Mouse (Mus musculus): ENCODE results near the gene 2410131K14Rik.
A peak's percentile ranks its signal among the peaks of the same experiment; 100 is the strongest.

2410131K14Rik gene

DNA sequence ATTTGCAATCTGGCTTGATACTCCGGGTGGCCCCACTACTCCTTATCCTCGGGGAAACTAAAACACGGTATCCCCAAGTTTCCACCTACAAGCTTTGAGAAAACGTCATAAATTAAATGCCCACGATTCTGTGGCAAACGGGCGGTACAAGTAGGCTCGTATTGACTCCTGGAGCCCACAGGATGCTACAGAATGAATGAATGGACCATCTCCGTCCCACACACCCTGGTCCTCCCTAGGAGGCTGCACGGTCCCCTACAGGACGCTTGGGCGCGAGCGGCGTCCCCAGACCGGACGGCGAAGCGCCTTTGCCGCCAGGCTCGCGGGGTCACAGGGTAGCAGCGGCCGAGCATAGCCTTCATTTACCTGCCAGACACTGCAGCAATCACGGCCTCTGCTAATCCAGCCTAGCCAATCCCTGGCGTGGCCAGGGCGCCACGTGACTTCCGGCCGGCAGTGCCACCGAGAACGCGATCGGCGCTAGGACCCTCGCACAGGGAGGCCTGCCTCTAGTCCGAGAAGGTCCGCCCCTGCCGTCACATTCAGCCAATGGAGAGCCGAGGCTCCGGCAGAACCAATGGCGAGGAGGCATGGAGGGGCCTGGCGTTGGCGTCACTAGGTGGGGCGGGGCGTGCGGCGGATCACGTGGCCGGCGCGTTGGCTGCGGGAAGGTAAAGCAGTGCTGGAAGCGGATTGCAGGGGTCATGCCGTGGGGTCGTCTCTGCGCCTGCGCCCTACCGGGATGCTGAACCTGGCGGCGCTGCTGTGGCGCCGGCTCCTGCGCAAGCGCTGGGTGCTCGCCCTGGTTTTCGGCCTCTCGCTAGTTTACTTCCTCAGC lies at the start of gene 2410131K14Rik, which contains the start of gene Rnft2:
TSS of gene 2410131K14Rik (plus strand) at position 622 of the 838 bp plus-strand sequence.
TSS of gene Rnft2 (minus strand) at position 511 of the 838 bp plus-strand sequence.
- peak; percentile 100 for DNase-seq (ENCODE audit: low spot score in 2 of 2)

DNA sequence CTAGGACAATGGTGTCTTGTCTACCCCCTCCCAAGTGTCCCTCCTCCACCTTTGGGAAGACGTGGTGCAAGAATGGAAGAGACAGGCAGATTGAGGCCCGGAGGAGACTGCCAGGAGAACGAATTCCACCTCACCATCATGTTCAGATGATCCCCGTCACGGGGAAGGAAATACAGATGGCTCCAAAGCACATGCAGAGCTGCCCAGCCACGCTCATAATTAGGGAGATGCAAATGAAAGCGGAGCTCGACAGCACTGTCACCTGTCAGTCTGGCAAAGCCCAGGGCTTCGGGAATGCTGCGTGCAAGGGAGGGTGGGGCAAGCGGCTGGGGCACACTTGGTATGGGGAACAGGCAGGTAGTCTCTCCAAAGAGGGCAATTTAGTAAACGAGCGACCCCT lies 47.6 kb upstream of the 2410131K14Rik start:
- no peak for DNase-seq (ENCODE audit: low spot score in 2 of 2)

DNA sequence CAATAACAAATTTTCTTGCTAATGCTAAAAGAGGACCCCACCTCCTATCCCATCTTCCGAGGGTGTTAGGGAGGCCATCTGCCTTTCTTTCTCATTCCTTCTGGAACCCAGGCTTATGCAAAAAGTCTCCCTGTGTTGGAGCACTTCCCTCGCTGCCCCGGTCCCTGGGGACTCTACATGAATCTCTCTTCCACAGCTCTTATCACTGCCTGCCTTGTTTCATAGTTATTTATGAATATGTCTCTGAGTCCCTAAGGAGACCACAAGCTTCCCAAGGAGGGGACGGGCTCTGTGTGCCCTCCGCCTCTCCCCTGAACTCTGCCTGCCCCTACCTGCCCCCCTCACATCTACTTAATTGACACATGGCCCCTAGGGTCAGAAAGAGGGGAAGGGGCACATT lies 45.4 kb upstream of the 2410131K14Rik start:
- no peak for DNase-seq (ENCODE audit: low spot score in 2 of 2)

DNA sequence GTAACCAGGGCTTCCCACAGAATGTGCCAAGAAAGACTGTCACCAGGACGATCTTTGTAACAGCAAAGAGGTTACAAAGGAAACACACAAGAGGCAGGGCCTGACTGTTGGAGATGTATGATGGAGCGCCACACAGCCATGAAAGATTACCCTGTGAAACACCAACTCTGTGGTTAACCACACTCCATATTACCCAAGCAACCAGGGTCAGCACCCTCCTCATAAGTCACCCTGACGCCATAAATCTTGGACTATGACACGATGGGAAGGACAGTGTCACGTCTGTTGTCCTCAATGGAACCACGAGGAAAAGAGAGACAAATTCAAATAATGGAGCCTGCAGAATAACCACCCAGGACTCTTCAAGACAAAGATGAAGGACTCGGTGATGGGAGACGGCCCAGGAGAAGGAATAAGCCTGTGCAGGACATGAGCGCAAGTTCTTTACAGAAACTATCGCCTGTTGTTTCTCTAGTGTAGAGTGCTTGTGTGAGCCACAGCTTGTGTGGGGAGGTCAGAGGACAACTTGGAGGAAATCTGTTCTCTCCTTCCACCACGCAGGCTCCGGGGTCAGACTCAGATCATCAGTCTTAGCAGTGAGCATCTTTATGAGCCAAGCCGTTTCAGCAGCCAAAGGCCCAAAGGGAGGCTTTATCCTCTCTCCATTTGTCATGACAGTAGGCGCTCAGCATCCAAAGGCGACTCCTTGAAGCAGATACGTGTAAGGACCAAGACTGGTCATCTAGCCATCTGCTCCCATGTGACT lies 40.2 kb upstream of the 2410131K14Rik start:
- no peak for DNase-seq (ENCODE audit: low spot score in 2 of 2)

DNA sequence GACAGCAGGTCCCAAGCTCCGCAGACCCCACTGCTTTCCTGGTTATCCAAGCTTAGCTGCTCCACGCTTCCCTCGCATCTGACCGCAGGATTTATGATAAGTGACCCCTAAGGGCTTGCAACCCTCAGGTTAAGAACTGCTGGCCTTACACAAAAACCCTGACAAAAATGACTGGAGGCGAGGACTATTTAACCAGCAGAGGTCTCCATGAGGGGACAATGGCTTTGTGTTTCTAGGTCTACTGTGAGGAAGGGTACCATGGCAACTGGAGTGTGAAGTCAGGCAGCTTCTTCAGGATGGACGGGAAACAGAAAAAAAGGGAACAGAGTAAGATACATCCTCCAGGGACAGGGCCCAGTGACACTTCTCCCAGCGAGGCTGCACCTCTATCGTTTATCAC lies 39.2 kb upstream of the 2410131K14Rik start:
- DNase-seq (ENCODE audit: low spot score in 2 of 2) = no peak

DNA sequence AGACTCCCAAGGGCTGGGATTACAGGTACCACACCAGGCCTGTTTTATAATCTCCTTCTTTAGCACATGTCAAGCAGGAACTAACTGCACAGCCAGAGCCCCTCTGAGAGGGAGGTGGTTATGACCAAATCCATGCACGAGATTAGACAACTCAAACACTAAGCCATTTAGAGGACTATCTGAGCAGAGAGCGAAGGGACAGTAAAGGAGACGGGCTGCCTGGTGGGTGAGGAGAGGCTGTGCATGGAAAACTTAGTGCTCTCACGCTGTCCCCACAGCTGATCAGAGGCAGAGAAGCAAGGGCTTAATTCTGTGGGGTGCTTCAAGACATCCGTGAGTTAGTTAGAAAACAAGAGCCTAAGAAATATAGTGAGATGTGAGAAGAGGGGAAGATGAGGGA lies 31.0 kb upstream of the 2410131K14Rik start:
- DNase-seq (ENCODE audit: low spot score in 2 of 2) = no peak

DNA sequence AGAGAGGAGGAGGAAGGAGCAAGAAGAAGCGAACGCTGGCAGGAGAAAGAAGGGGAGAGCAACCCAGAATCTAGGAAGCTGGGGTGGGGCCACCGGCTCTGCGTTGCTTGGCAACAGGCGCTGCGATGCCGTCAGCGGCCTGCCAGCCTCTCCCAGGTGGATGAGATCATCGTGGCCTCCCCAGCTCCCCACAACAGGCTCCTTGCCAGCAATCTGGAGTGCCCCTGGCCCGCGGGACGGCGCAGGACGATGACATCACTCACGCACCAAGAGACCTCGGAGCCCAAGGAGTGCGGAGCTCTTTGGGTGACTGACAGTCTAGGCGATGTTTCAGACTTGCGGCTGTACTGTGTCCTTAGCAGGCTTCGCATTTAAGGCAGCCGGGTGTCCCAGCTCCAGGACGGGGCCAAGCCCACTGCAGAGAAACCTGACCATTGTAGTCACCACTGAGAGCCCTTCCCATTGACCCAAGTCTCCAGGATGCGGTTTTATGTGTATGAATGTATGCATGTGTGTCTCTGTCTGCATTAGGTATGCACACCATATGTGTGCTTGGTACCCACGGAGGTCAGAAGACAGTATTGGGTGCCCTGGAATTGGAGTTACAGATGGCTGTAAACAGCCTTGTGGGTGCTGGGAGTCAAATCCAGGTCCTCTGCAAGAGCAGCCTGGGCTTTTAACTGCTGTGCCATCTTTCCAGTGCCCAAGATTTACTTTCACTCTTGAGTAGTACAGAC lies 30.4 kb upstream of the 2410131K14Rik start:
- peak; percentile 88 to 91 for DNase-seq (ENCODE audit: low spot score in 2 of 2)

DNA sequence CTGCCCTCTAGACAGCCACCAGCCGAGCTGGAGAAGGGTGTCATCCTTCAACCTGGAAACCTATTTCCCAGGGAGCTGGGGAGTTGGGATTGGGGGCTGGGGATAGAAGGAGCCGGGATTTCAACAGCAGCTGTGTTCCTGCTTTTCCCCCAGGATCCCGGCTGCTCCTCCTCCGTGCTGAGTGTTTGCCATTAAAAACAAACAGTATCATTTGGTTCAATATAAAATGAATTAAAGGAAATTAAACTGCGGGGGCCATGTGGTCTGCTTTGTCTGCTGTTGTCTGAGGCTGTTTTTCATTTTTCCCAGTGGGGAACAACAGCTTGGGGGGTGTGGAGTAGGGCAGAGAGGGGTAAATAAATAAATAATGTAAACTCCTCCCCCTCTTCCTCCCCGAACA lies 27.6 kb upstream of the 2410131K14Rik start:
- DNase-seq (ENCODE audit: low spot score in 2 of 2) = peak in 1 of 2 experiments; percentile 5

DNA sequence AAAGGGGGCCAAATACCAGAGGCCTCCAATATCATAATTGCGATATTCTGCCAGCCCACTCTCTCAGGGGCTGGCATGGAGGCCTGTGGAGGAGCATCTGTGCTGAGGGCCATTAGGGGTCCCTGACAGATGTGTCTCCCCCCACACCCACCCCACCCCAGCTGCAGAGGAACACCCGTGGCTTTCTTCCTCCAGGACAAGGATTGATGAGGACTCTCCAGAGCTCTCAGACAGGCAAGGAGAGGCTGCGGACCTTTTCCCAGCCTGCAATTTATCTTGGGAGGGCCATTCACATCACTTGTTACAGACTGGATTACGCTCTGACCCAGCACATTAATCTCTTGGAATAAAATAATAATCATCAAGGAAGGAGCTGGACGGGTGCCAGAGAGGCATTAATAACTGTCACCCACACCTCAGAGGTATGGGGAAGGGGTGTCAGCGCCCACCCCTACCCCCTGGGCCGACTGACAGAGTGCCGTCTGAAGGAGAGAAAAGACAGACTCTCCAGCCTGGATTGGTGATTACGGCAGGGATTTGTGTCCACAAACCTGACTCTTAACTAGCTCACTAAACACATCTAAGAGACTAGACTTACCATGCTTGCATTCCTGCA lies 21.8 kb upstream of the 2410131K14Rik start:
- no peak for DNase-seq (ENCODE audit: low spot score in 2 of 2)

DNA sequence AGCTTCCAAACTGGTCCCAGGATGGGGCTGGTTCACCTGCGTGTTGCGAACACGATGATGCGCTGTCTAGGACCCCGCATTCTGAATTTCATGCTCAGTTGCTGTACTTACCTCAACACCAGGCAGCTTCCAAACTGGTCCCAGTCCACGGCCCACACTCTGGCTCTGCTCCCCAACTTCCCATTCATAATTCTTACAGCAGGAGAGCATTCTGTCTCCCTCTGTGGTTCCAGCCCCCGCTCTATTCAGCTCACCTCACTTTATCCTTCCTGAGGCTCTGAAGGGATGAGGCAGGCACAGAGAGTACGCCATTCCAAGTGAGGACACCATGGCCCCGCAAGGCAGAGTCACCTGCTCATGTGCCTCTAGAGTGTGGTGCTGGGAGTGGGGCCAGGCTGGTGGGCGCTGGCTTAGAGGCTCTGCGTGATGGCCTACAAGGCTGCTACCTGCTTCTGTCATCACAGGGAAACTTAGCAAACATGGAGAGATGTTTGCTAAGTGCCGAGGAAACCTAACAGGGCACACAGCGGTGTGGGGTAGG lies 14.9 kb upstream of the 2410131K14Rik start:
- DNase-seq (ENCODE audit: low spot score in 2 of 2) = peak; percentile 19 to 23

DNA sequence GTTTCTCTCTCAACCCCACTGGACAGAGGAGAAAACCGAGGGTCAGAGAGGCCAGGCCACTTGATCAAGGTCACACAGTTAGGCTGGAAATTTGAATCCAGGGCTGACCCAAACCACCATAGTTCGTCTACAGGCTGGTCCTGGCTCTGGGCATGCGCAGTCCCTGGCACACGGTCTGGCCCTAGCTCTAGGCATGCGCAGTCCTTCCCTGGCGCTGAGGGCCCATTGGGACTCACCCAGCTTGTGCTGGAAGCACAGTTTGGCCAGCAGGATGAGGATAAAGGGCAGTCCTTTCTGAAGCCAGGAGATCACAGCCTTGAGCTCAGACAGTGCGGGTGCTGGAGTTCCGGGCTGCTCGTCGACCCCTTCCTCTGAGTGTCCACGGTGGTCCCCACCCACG lies 8.1 kb upstream of the 2410131K14Rik start:
- DNase-seq (ENCODE audit: low spot score in 2 of 2) = no peak

DNA sequence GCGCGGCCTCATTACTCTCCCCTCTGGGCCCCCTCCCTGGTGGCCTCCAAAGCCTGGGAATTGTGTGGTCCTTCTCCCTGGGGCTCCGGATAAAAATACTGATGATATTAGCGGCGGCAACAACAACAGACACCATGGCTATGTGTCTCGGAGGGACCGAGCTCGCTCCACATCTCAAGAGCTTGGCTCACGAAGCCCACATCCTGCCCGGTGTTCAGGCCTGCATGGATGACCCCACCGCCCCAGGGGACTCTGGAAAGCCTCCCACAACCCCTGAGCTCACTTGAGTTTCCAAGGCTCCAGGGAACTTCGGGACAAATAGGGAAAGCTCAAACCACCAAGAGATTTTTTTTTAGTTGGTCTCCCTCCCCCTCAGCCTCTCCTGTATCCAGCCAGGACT lies 5.4 kb upstream of the 2410131K14Rik start:
- no peak for DNase-seq (ENCODE audit: low spot score in 2 of 2)

DNA sequence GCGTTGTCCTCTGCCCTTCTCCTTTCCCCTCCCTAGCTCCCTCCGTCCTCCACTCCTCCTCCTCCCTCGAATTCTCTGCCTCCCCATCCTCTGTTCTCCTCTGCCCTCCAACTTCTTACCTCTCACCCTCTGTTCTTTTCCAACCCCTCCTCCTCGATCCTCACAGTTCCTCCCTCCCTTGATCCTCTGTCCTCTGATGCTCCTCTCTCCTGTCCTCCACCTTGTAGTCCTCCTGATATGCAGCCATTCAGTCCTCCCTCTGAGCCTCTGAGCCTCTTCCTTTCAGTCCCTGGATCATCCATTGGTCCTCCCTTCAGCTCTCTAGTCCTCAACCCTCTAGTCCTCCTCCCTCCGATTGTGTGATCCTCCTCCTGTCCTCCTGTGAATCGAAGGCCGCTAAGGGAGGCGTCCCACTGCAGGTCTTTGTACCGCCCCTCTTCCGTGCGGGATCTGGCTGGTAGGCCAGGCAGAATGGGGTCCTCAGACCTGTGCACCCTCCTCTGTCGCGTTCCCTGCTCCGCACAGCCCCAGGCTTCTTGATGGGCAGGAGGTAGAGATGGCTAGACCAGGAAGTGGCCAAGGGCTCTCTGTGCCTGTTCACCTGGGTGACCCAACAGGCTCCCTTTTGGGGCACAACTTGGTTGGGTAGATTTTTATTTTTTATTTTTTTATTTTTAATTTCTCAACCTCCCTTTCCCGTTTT lies 730 bp downstream of the 2410131K14Rik start:
- no peak for DNase-seq (ENCODE audit: low spot score in 2 of 2)

DNA sequence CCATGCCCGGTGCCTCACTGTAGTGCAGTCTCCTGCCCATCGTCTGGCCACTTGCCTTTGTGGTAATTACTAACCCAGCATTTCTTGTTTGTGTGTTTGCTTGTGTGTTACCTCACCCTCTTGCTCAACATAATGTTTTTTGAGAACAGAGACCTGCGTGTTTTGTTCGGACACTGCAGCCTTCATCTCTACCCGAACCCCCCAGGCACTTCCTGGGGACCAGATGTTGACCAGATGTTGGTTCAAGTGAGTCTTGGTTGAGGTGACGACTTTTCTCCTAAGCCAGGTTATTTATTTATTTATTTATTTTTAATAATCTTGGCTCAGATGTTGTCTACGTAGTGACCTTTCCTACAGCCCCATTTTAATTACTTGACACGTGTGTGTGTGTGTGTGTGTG lies 2.4 kb downstream of the 2410131K14Rik start:
- no peak for DNase-seq (ENCODE audit: low spot score in 2 of 2)

DNA sequence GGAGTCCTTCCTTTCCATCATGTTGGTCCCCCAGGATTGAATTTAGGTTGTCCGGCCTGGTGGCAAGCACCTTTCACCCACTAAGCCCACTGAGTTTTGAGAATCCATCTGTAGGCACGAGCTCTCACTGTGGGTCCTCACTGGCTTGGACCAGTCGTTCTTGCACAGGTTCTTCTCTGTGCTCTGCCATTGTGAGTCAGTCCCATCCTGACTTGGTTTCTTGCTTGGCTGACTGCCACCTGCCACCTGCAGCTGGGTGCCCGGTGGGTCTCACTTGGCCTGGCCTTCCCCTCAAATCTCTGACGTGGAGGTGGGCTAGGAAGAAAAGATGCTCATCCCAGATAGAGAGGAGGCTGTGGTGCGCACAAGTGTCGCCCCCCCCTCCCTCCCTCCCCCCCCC lies 6.0 kb downstream of the 2410131K14Rik start:
- no peak for DNase-seq (ENCODE audit: low spot score in 2 of 2)

DNA sequence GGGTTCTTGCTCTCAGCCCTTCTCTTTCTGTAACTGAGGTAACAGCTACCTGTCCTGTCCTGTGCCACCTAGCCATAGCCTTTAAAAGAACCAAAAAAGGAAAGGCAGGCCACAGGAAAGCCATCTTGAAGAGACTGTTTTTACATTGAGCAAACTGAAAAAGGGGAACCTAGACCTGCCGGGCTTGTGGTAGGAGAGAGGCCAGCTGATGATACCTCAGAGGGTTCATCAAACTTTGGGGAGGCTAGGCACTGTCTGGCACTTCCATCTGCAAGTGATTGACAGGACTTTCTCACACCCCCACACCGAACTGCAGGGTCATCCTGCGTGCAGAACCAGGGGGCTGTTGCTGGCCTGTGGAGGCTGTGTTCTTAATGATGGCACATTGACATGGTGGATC lies 8.5 kb downstream of the 2410131K14Rik start:
- no peak for DNase-seq (ENCODE audit: low spot score in 2 of 2)

DNA sequence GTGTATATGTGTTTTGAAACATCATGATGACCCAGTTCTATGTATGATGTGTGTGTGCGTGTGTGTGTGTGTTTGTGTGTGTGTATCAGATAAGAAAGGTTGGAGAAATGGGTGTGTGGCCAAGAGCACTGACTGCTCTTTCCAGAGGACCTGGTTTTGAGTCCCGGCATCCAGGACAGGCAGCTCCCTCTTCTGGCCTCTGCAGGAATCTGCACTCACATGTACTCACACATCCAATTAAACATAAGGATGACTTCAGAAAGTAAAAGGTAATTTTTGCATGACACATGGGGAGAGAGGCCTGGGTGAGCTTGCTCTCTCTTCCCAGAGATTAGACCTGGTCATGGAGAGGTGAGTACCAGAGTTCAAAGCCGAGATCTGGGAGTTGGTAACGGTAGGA lies 12.0 kb downstream of the 2410131K14Rik start:
- DNase-seq (ENCODE audit: low spot score in 2 of 2) = no peak

DNA sequence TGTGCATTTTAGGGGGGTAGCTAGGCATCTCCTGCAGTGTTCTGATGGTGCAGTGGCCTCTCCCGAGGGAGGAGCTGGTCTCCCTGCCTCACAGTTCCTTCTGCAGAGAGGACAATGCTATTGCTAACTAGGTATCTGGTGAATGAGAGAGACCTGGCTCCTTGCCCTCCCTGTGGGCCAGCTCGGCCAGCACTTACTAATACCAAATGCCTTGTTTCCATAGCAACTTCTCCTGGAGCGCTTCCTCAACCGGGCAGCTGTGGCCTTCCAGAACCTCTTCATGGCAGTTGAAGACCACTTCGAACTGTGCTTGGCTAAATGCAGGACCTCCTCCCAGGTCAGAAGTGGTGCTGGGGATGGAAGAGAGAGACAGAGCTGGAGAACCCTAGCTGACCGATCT lies 14.1 kb downstream of the 2410131K14Rik start:
- DNase-seq (ENCODE audit: low spot score in 2 of 2) = peak in 1 of 2 experiments; percentile 43

DNA sequence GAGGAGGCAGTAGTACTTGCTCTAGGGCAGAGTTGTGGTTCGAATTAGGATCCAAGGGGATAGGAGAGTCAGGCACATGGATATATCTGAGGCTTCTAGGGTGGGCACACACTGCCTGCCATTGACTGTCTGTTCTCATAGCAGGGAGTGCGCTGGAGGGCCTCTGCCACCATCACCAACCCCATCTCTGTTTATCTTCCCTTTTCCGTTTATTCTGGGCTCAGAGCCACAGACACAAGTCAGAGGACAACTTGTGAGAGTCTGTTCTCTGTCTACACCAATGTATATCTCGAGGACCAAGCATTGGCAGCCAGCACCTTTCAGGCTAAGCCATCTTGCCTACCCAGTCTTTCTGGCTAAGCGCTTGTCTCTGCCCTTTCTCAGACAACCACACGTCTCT lies 14.6 kb downstream of the 2410131K14Rik start:
- no peak for DNase-seq (ENCODE audit: low spot score in 2 of 2)

DNA sequence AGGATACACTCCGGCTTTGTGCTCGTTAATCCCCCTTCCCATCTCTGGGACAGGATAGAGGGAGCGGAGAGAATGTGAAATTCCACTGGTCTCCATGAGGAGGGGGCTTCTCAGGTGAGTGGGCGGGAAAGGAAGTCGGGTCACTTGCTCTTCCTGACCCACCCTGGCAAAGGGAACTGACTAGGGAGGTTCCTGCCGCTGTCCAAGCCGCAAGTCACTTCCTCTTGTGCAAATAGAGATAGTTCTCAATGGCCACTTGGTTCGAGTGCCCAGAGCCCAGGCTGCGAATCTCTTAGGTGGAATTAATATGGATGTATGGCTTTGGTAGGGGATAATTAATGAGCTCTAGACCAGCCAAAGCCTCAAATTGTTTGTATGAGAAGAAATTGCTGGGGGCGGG lies 15.0 kb downstream of the 2410131K14Rik start:
- DNase-seq (ENCODE audit: low spot score in 2 of 2) = no peak

DNA sequence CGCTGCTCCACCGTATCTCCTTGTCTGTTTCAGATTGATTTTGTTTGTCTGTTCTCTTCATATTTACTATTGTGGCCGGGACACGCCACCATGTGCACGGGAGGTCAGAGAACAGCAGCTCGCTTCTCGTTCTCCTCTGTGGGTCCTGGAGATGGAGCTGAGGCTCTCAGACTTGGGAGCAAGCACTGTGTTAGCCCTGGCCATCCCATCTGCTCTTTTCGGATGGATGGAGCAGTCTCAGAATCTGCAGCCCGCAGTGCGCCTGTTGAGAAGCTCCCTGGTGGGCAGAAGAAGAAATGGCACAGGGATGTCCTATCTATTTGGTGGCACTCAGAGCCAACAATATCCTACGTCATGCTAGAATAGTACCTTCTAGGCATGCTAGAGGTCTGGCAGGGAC lies 15.6 kb downstream of the 2410131K14Rik start:
- DNase-seq (ENCODE audit: low spot score in 2 of 2) = no peak
